Mouse (Mus musculus) midbrain, embryonic 11.5 days (tissue): ENCODE data around the gene Tln2. TPM values are rescaled to one million over a fixed set of nuclear protein-coding genes. Genes with fewer than 3 reads are reported as not detected.

Experiments used
- ATAC-seq: fragments of 200-750 bp; cut with Nextera tagmentation; 2 replicates; pipeline ENCODE4 v1.8.0; 2017; ENCODE audit warnings: moderate TSS enrichment, moderate library complexity; ENCODE audit not compliant: low FRiP score
- DNase-seq: peaks from one replicate; pipeline ENCODE4 v3.0.0; 2015; ENCODE audit warnings: low spot score; ENCODE audit errors: missing footprints
- H3K27ac ChIP-seq: fragments of 300-500 bp; sonication (generic); 2 replicates; pipeline ENCODE4 v1.5.1; 2014; ENCODE audit warnings: low read depth, low read length
- H3K27me3 ChIP-seq: fragments of 300-500 bp; sonication (generic); 2 replicates; pipeline ENCODE4 v1.6.1; 2014; ENCODE audit warnings: mild to moderate bottlenecking, low read length, moderate library complexity, mixed read lengths; ENCODE audit not compliant: control insufficient read depth, insufficient read depth
- H3K36me3 ChIP-seq: fragments of 300-500 bp; sonication (generic); 2 replicates; pipeline ENCODE4 v1.6.1; 2014; ENCODE audit warnings: mild to moderate bottlenecking, low read length, moderate library complexity, mixed read lengths; ENCODE audit not compliant: control insufficient read depth, insufficient read depth
- H3K4me1 ChIP-seq: fragments of 300-500 bp; sonication (generic); 2 replicates; pipeline ENCODE4 v1.6.1; 2014; ENCODE audit warnings: low read length; ENCODE audit not compliant: control insufficient read depth, insufficient read depth
- H3K4me2 ChIP-seq: fragments of 300-500 bp; sonication (generic); 2 replicates; pipeline ENCODE4 v1.6.1; 2014; ENCODE audit warnings: mild to moderate bottlenecking, moderate library complexity
- H3K4me3 ChIP-seq: fragments of 300-500 bp; sonication (generic); 2 replicates; pipeline ENCODE4 v1.5.1; 2014; ENCODE audit warnings: low read depth, low read length
- H3K9ac ChIP-seq: fragments of 300-500 bp; sonication (generic); 2 replicates; pipeline ENCODE4 v1.6.1; 2014; ENCODE audit warnings: low read length
- H3K9me3 ChIP-seq: fragments of 300-500 bp; sonication (generic); 2 replicates; pipeline ENCODE4 v1.6.1; 2016; ENCODE audit warnings: low read length; ENCODE audit not compliant: control insufficient read depth
- WGBS: fragments of 180-500 bp; shearing (Covaris S2); extraction: QIAGEN DNeasy Blood & Tissue Kit; methylation state at CpG from one replicate; pipeline ENCODE4 v1.1.7; 2014; 5-methylcytosine and 5-hydroxymethylcytosine counted together
- polyA plus RNA-seq: library from polyadenylated mRNA; unstranded; fragments of >200 nt; fragmentation: Nextera tagmentation; extraction: Ambion mirVana; gene quantifications from 2 replicates; pipeline ENCODE4 v1.2.1, GENCODE M21; 2014

Gene Tln2
- polyA plus RNA-seq, 1 experiment from 2014 or later, result 17.9 TPM

DNA sequence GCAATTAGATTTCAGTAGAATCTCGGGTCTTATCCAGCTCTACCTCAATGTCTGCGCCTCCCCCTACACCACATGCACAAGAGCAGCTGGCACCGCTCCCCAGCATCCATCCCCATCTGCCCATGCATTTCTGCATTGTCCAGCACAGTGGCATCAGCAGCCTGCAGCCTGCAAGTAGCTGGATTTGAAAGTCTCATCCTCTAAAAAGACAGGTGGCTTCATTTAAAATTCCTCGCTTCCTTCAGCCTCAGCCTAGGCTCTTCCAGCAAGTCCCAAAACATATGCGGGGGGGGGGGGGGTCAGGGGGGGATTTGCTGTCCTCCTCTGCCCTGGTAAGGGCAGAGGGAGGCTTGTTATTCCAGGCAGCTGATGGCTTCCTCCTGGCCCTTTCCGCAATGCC, 141.4 kb downstream of the Tln2 start:
- H3K36me3 ChIP-seq, result no peaks in the 10 kb centered on the region
- ATAC-seq (no peak), DNase-seq (no peak)
- H3K27me3 ChIP-seq, result no peaks in the 10 kb centered on the region
- H3K4me3 ChIP-seq, result no peak overlapping the region
- no peak overlapping the region; the same call in 1 of the 2 replicates for H3K27ac ChIP-seq
- 66% methylated on average over 6 of the region's 6 CpGs for WGBS
- H3K4me1 ChIP-seq, result no peaks in the 10 kb centered on the region
- H3K4me2 ChIP-seq, result no peak overlapping the region
- no peak overlapping the region for H3K9ac ChIP-seq
- no peaks in the 10 kb centered on the region for H3K9me3 ChIP-seq

DNA sequence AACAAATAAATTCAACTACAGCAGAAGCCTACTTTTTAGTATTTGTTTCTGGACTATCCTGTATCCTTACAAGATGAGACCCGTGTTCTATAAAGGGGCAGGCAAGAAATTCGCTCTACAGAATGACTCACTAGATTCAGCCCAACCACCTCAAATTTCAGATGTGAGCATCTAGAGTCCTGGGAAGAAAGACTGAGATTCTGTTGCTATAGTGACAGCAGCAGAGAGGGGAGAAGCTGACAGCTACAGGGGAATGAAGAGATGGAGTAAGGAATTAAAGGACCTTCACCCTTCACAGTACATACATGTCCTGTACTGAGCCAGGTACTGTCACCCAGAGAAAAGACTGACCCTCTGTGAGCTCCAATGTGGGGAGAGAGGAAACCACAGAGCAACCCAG, 148.8 kb downstream of the Tln2 start:
- Histone ChIP-seq H3K9me3 (no peaks in the 10 kb centered on the region), H3K4me3 (no peak overlapping the region), H3K4me1 (no peaks in the 10 kb centered on the region), H3K36me3 (no peaks in the 10 kb centered on the region), H3K27ac (no peak overlapping the region), H3K27me3 (no peaks in the 10 kb centered on the region), H3K4me2 (no peak overlapping the region), H3K9ac (no peak overlapping the region)
- no peak for ATAC-seq
- no peak for DNase-seq
- WGBS, result 81% methylated on average over 2 of the region's 2 CpGs

DNA sequence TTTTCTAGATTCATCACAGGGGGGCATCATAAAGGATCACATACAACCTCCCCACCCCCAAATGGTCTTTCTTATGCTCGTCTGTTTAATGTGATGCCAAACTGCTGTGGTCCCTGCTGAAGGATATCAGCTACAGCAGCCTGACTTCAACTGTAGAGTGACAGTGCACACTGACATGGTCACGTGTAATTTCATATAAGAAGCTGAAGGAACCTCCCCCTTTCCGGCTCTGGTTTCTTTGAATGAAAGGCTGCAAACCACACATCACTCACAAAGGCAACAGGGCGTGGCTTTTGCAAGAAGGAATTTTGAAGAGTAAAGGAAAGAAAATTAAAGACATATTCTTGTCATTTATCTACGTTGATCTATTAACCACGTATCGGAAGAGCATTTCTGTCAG, 154.8 kb downstream of the Tln2 start:
- ATAC-seq, result no peak
- no peaks in the 10 kb centered on the region for H3K36me3 ChIP-seq
- no peaks in the 10 kb centered on the region for H3K4me1 ChIP-seq
- DNase-seq, result no peak
- 84% methylated on average over 7 of the region's 7 CpGs for WGBS
- no peaks in the 10 kb centered on the region for H3K27me3 ChIP-seq
- H3K9ac ChIP-seq, result no peak overlapping the region
- no peak overlapping the region for H3K4me3 ChIP-seq
- H3K9me3 ChIP-seq, result no peaks in the 10 kb centered on the region
- H3K4me2 ChIP-seq, result no peak overlapping the region
- no peak overlapping the region for H3K27ac ChIP-seq

DNA sequence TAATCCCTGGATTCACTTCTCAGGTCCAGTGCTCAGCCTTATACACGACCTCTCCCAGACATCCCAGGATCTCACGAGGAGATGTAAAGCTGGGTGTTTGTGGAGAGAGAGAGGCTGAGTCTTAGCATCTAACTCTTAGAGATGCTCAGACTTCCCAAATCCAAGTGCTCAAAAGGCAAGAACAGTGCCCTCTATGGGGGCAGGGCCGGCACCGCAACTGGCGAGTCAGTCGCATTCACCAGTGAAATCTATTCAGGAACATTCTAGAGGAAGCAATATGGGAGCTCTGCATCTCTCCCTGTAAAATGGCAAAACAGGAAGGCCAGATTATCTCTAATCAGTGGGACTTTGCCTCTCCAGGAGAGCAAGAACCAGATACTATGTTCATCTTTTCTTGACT, 159.9 kb downstream of the Tln2 start:
- Histone ChIP-seq H3K9me3 (no peaks in the 10 kb centered on the region), H3K27ac (no peak overlapping the region), H3K27me3 (no peaks in the 10 kb centered on the region), H3K4me2 (no peak overlapping the region), H3K9ac (no peak overlapping the region), H3K36me3 (no peaks in the 10 kb centered on the region), H3K4me3 (no peak overlapping the region), H3K4me1 (no peaks in the 10 kb centered on the region)
- WGBS, result 86% methylated on average over 6 of the region's 6 CpGs
- ATAC-seq (no peak), DNase-seq (no peak)

DNA sequence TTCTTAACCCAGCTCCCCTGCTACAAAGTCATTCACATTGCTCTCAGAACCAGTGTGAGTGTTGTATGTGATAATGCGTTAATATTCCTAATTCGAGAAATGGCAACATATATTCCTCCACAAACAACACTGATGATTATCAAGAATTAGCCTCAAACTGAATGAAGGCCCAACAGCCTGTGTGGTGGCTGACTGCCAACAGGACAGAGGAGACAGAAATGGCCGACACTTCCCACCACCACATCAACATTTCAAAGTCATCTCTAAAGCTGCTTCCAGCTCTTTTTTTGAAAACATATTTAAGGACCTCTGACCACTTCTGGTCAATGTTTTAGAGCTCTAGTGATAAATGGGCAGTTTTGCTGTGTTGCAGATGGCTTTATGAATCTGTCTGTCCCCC, 161.7 kb downstream of the Tln2 start:
- no peak overlapping the region for H3K27ac ChIP-seq
- no peak for DNase-seq
- H3K9me3 ChIP-seq, result no peaks in the 10 kb centered on the region
- no peak overlapping the region for H3K9ac ChIP-seq
- no peaks in the 10 kb centered on the region for H3K36me3 ChIP-seq
- no peak overlapping the region for H3K4me3 ChIP-seq
- no peaks in the 10 kb centered on the region for H3K27me3 ChIP-seq
- no peaks in the 10 kb centered on the region for H3K4me1 ChIP-seq
- H3K4me2 ChIP-seq, result no peak overlapping the region
- 97% methylated on average over 3 of the region's 3 CpGs for WGBS
- ATAC-seq, result no peak

DNA sequence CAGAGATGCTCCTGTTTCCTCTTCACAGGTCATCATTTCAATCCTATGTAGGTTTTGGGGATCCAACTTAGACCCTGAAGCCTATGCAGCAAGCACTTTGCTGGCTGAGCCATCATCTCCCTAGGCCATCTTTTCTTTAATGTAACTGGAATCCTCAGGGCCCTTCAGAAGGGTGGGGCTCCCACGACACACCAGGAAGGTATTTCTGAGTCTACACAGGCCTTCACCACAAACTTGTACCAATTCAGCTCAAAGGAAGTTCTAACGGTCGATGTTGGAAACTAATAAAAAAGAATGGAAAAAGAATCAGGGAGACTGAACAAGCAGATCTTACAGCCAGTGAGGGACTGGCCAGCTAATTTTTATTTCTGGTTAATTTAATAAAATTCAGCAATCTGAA, 163.1 kb downstream of the Tln2 start:
- H3K4me2 ChIP-seq, result no peak overlapping the region
- H3K9ac ChIP-seq, result no peak overlapping the region
- 87% methylated on average over 3 of the region's 3 CpGs for WGBS
- no peak overlapping the region for H3K4me3 ChIP-seq
- H3K9me3 ChIP-seq, result no peaks in the 10 kb centered on the region
- H3K27ac ChIP-seq, result no peak overlapping the region
- ATAC-seq (no peak), DNase-seq (no peak)
- no peaks in the 10 kb centered on the region for H3K36me3 ChIP-seq
- no peaks in the 10 kb centered on the region for H3K27me3 ChIP-seq
- H3K4me1 ChIP-seq, result no peaks in the 10 kb centered on the region

GRCm38 (mm10) chr9:67384028-67384590, 175.4 kb downstream of the Tln2 start:
- no peak for ATAC-seq
- no peaks in the 10 kb centered on the region for H3K27me3 ChIP-seq

GRCm38 (mm10) chr9:67380095-67380494, 179.4 kb downstream of the Tln2 start:
- H3K4me1 ChIP-seq, result no peaks in the 10 kb centered on the region
- no peak overlapping the region for H3K27ac ChIP-seq
- no peaks in the 10 kb centered on the region for H3K27me3 ChIP-seq
- no peak overlapping the region for H3K9ac ChIP-seq
- WGBS, result 67% methylated on average over 5 of the region's 5 CpGs
- no peaks in the 10 kb centered on the region for H3K9me3 ChIP-seq
- H3K36me3 ChIP-seq, result no peaks in the 10 kb centered on the region
- no peak overlapping the region for H3K4me2 ChIP-seq
- DNase-seq (no peak), ATAC-seq (no peak)
- H3K4me3 ChIP-seq, result no peak overlapping the region

More at GRCm38 (mm10) chr9:67384028-67384590, 175.4 kb downstream of the Tln2 start:
- no peak overlapping the region for H3K27ac ChIP-seq
- no peak overlapping the region for H3K9ac ChIP-seq
- WGBS, result 91% methylated on average over 9 of the region's 9 CpGs
- H3K4me2 ChIP-seq, result no peak overlapping the region
- no peak overlapping the region for H3K4me3 ChIP-seq
- DNase-seq, result no peak
- H3K36me3 ChIP-seq, result no peaks in the 10 kb centered on the region
- no peaks in the 10 kb centered on the region for H3K9me3 ChIP-seq
- H3K4me1 ChIP-seq, result no peaks in the 10 kb centered on the region

DNA sequence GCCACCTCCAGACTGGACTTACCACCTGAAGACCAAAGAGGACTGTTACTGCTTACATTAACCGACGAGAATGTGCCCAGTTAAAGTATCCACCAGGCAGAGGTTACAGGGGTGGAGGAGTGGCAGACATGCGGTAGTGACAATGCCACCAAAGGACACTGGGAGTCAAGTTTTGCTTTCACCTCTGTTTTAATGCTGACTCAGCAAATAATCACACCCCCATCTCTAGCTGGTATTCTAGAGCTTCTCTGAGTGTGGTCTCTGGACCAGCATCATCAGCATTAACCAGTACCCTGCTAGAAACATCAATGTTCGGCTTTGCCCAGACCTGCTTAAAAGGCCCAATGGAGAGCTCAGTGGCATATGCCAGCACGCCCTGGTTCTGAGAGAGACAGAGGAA, 180.7 kb downstream of the Tln2 start:
- Histone ChIP-seq H3K9ac (no peak overlapping the region), H3K36me3 (no peaks in the 10 kb centered on the region), H3K4me3 (no peak overlapping the region), H3K27me3 (no peaks in the 10 kb centered on the region), H3K27ac (no peak overlapping the region), H3K4me2 (no peak overlapping the region), H3K4me1 (no peaks in the 10 kb centered on the region), H3K9me3 (no peaks in the 10 kb centered on the region)
- WGBS, result 93% methylated on average over 5 of the region's 5 CpGs
- no peak for DNase-seq
- ATAC-seq, result no peak

GRCm38 (mm10) chr9:67368078-67368477, 191.4 kb downstream of the Tln2 start:
- no peak for DNase-seq
- Histone ChIP-seq H3K27me3 (no peaks in the 10 kb centered on the region), H3K9ac (no peak overlapping the region), H3K36me3 (no peaks in the 10 kb centered on the region), H3K27ac (no peak overlapping the region), H3K4me2 (no peak overlapping the region), H3K4me1 (no peaks in the 10 kb centered on the region), H3K9me3 (no peaks in the 10 kb centered on the region), H3K4me3 (no peak overlapping the region)
- WGBS, result 89% methylated on average over 3 of the region's 3 CpGs
- no peak for ATAC-seq
